18 mouse cellular contexts compared by ENCODE assay signal in the genomic region with DNA sequence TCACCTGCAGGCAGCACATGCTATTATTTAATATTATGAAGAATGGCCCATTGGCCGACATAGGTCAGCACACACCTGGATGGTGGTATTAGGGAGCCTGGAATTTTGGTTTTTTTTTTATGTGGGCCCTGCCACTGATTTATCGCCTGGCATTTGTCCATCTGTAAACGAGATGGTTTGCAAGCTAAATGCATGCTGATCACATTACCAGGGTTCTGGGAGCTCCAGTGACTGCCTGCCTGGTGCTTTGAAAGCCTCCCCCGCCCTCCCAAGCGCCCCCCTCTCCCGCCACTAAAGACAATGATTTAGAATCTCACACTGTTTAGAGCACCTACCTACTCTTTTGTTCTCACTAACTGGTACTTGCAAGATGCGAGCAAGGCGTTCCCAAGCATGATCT.
DNase-seq lines count a peak whose midpoint lies in the region; ATAC-seq lines count a peak whose summit lies in the region.
"Had no signal": no experiment of that assay in that cellular context is flagged by ENCODE, and none has a peak within 500 bp of the region (broad histone marks: within the 10 kb centered on the region; RNA-seq: fewer than 3 reads in every experiment).

No protein-coding gene starts in this region.

- peaks cover 4% of the 10 kb centered on the region; the same call in 1 of the 2 replicates for H3K9me3 ChIP-seq in kidney, embryonic 16.5 days (ENCODE audit: low read length)
- H3K9me3 ChIP-seq in embryonic facial prominence, embryonic 14.5 days (ENCODE audit: control insufficient read depth, low read length), result 0 out of 2 replicates have a peak, but pooled peaks cover 3% of the 10 kb centered on the region
- H3K9me3 ChIP-seq in limb, embryonic 15.5 days, result no peaks in the 10 kb centered on the region
- H3K9me3 ChIP-seq: stomach, embryonic 15.5 days had no signal

- H3K4me3 ChIP-seq in kidney, embryonic 16.5 days (ENCODE audit: low read length), result no peak overlapping the region
- H3K4me3 ChIP-seq in embryonic facial prominence, embryonic 14.5 days (ENCODE audit: low read depth, low read length), result no peak overlapping the region
- H3K4me3 ChIP-seq in limb, embryonic 15.5 days, result no peak overlapping the region
- H3K4me3 ChIP-seq: midbrain, embryonic 12.5 days; myocyte had no signal

- ATAC-seq in kidney, embryonic 16.5 days (ENCODE audit: low FRiP score, low TSS enrichment), result peak; percentile 22; the same call in 1 of the 2 replicates
- ATAC-seq in embryonic facial prominence, embryonic 14.5 days (ENCODE audit: low read depth), result no peak
- no peak for ATAC-seq in limb, embryonic 15.5 days (ENCODE audit: insufficient number of reproducible peaks, low FRiP score, low TSS enrichment, low read depth)
- no peak for ATAC-seq in megakaryocyte, adult 5-6 weeks (ENCODE audit: poor library complexity, severe bottlenecking)
- ATAC-seq: intestine, embryonic 16.5 days had no signal

- H3K4me2 ChIP-seq in kidney, embryonic 16.5 days (replicated peaks; ENCODE audit: low read depth, low read length), result no peak overlapping the region
- H3K4me2 ChIP-seq in embryonic facial prominence, embryonic 14.5 days (ENCODE audit: low read depth, low read length), result peak overlapping the region; percentile 56; the same call in 1 of the 2 replicates
- peak overlapping the region; percentile 50; the same call in 1 of the 2 replicates for H3K4me2 ChIP-seq in limb, embryonic 15.5 days

- no peaks in the 10 kb centered on the region for H3K36me3 ChIP-seq in kidney, embryonic 16.5 days (ENCODE audit: insufficient read depth, low read length)
- no peaks in the 10 kb centered on the region for H3K36me3 ChIP-seq in embryonic facial prominence, embryonic 14.5 days (ENCODE audit: control insufficient read depth, insufficient read depth, low read length)
- no peaks in the 10 kb centered on the region for H3K36me3 ChIP-seq in limb, embryonic 15.5 days
- H3K36me3 ChIP-seq: midbrain, embryonic 12.5 days; stomach, embryonic 15.5 days had no signal

- no peak overlapping the region for H3K9ac ChIP-seq in kidney, embryonic 16.5 days (replicated peaks; ENCODE audit: low read length)
- H3K9ac ChIP-seq in embryonic facial prominence, embryonic 14.5 days (ENCODE audit: low read depth, low read length), result no peak overlapping the region
- no peak overlapping the region for H3K9ac ChIP-seq in limb, embryonic 15.5 days
- H3K9ac ChIP-seq: hindbrain, embryonic 14.5 days; midbrain, embryonic 12.5 days; stomach, embryonic 15.5 days had no signal

- no peak overlapping the region for H3K27ac ChIP-seq in kidney, embryonic 16.5 days (ENCODE audit: low read length)
- H3K27ac ChIP-seq in embryonic facial prominence, embryonic 14.5 days (replicated peaks; ENCODE audit: low read depth, low read length), result peak overlapping the region; percentile 63
- H3K27ac ChIP-seq in limb, embryonic 15.5 days, result peak overlapping the region; percentile 67; the same call in 1 of the 2 replicates
- H3K27ac ChIP-seq: hindbrain, embryonic 14.5 days; midbrain, embryonic 12.5 days; stomach, embryonic 15.5 days had no signal

- H3K27me3 ChIP-seq in kidney, embryonic 16.5 days (ENCODE audit: insufficient read depth, low read length), result 0 out of 2 replicates have a peak, but pooled peaks cover 3% of the 10 kb centered on the region
- H3K27me3 ChIP-seq in embryonic facial prominence, embryonic 14.5 days (replicated peaks; ENCODE audit: control insufficient read depth, insufficient read depth, low read length), result no peaks in the 10 kb centered on the region
- H3K27me3 ChIP-seq in limb, embryonic 15.5 days, result 0 out of 2 replicates have a peak, but pooled peaks cover 3% of the 10 kb centered on the region
- H3K27me3 ChIP-seq: midbrain, embryonic 12.5 days; stomach, embryonic 15.5 days had no signal

- 15% methylated on average over 8 of the region's 8 CpGs for WGBS in kidney, embryonic 16.5 days
- 19% methylated on average over 8 of the region's 8 CpGs for WGBS in embryonic facial prominence, embryonic 14.5 days
- WGBS in limb, embryonic 15.5 days, result 20% methylated on average over 8 of the region's 8 CpGs

- DNase-seq in kidney, postnatal 4 days, result no peak
- DNase-seq in embryo, embryonic 10.5 days (ENCODE audit: low spot score), result peak; percentile 51
- DNase-seq in embryonic facial prominence, embryonic 14.5 days (ENCODE audit: low spot score), result no peak
- DNase-seq in right cerebral cortex, postnatal 10 days (ENCODE audit: low spot score in 2 of 2), result no peak
- no peak for DNase-seq in adrenal gland, adult 8-10 months
- DNase-seq: cerebellum, adult 9-10 months; gastrocnemius, postnatal 14 days; lung, postnatal 14 days; spleen, adult 18-20 months; thymus, postnatal 14 days had no signal

- H3K4me1 ChIP-seq in kidney, embryonic 16.5 days (ENCODE audit: insufficient read depth, low read length), result peaks cover 21% of the 10 kb centered on the region
- peaks cover 24% of the 10 kb centered on the region for H3K4me1 ChIP-seq in embryonic facial prominence, embryonic 14.5 days (ENCODE audit: control insufficient read depth, insufficient read depth, low read length)
- H3K4me1 ChIP-seq in limb, embryonic 15.5 days, result peaks cover 29% of the 10 kb centered on the region
- H3K4me1 ChIP-seq: midbrain, embryonic 12.5 days had no signal
